Mouse (Mus musculus): ENCODE data around the gene Pdpk1. TPM values are rescaled to one million over a fixed set of nuclear protein-coding genes. Genes with fewer than 3 reads are reported as not detected.
"Not testable (repeated sequence)": the region's sequence is repeated elsewhere in the genome, so short reads cannot be mapped to it uniquely, and the experiment has no call there.

Pdpk1 gene
- polyA plus RNA-seq, 1 experiment from 2014 or later = 42.6 TPM

- no peaks in the 10 kb centered on the region for H3K27me3 ChIP-seq (replicated peaks; ENCODE audit: control insufficient read depth, insufficient read depth, low read length)
- peaks cover 16% of the 10 kb centered on the region for H3K4me1 ChIP-seq (ENCODE audit: control insufficient read depth, insufficient read depth, low read length)
Measured at GRCm38 (mm10) chr17:24140845-24141424, 9.8 kb downstream of the Pdpk1 start.

GRCm38 (mm10) chr17:24139968-24140367 lies 10.8 kb downstream of the Pdpk1 start:
- Histone ChIP-seq H3K36me3 (ENCODE audit: control insufficient read depth, insufficient read depth, low read length) (0 out of 2 replicates have a peak, but pooled peaks cover 2% of the 10 kb centered on the region), H3K4me1 (ENCODE audit: control insufficient read depth, insufficient read depth, low read length) (peaks cover 16% of the 10 kb centered on the region), H3K9ac (ENCODE audit: low read length) (peak overlapping the region; percentile 94; the same call in 1 of the 2 replicates), H3K27me3 (replicated peaks; ENCODE audit: control insufficient read depth, insufficient read depth, low read length) (no peaks in the 10 kb centered on the region), H3K4me3 (ENCODE audit: low read depth, low read length) (peak overlapping the region; percentile 95; the same call in 1 of the 2 replicates), H3K9me3 (replicated peaks; ENCODE audit: control insufficient read depth, low read length) (no peaks in the 10 kb centered on the region), H3K4me2 (ENCODE audit: low read length) (peak overlapping the region; percentile 74), H3K27ac (ENCODE audit: low read depth, low read length) (no peak overlapping the region)
- DNase-seq (ENCODE audit: low spot score) (no peak), ATAC-seq (no peak)
- WGBS = 87% methylated on average over 4 of the region's 4 CpGs

More at GRCm38 (mm10) chr17:24140845-24141424, 9.8 kb downstream of the Pdpk1 start:
- Histone ChIP-seq H3K36me3 (ENCODE audit: control insufficient read depth, insufficient read depth, low read length) (0 out of 2 replicates have a peak, but pooled peaks cover 2% of the 10 kb centered on the region), H3K9me3 (replicated peaks; ENCODE audit: control insufficient read depth, low read length) (no peaks in the 10 kb centered on the region), H3K4me2 (ENCODE audit: low read length) (peak overlapping the region; percentile 74), H3K9ac (ENCODE audit: low read length) (peak overlapping the region; percentile 94), H3K27ac (ENCODE audit: low read depth, low read length) (peak overlapping the region; percentile 74), H3K4me3 (ENCODE audit: low read depth, low read length) (peak overlapping the region; percentile 95)
- WGBS = 3% methylated on average over 18 of the region's 43 CpGs
- peak; percentile 49 for ATAC-seq
- DNase-seq (ENCODE audit: low spot score) = no peak

GRCm38 (mm10) chr17:24139256-24139655 lies 11.5 kb downstream of the Pdpk1 start:
- no peak overlapping the region for H3K27ac ChIP-seq (ENCODE audit: low read depth, low read length)
- 92% methylated on average over 3 of the region's 3 CpGs for WGBS
- H3K9me3 ChIP-seq (replicated peaks; ENCODE audit: control insufficient read depth, low read length) = no peaks in the 10 kb centered on the region
- H3K36me3 ChIP-seq (ENCODE audit: control insufficient read depth, insufficient read depth, low read length) = 0 out of 2 replicates have a peak, but pooled peaks cover 2% of the 10 kb centered on the region
- peaks cover 16% of the 10 kb centered on the region for H3K4me1 ChIP-seq (ENCODE audit: control insufficient read depth, insufficient read depth, low read length)
- no peak overlapping the region for H3K9ac ChIP-seq (ENCODE audit: low read length)
- no peaks in the 10 kb centered on the region for H3K27me3 ChIP-seq (replicated peaks; ENCODE audit: control insufficient read depth, insufficient read depth, low read length)
- no peak overlapping the region for H3K4me3 ChIP-seq (ENCODE audit: low read depth, low read length)
- H3K4me2 ChIP-seq (ENCODE audit: low read length) = no peak overlapping the region
- no peak for DNase-seq (ENCODE audit: low spot score)
- ATAC-seq = no peak

GRCm38 (mm10) chr17:24137226-24137880 lies 13.4 kb downstream of the Pdpk1 start:
- Histone ChIP-seq H3K27ac (ENCODE audit: low read depth, low read length) (no peak overlapping the region), H3K27me3 (replicated peaks; ENCODE audit: control insufficient read depth, insufficient read depth, low read length) (no peaks in the 10 kb centered on the region), H3K9me3 (replicated peaks; ENCODE audit: control insufficient read depth, low read length) (no peaks in the 10 kb centered on the region), H3K36me3 (ENCODE audit: control insufficient read depth, insufficient read depth, low read length) (0 out of 2 replicates have a peak, but pooled peaks cover 2% of the 10 kb centered on the region), H3K9ac (ENCODE audit: low read length) (no peak overlapping the region), H3K4me1 (ENCODE audit: control insufficient read depth, insufficient read depth, low read length) (peaks cover 13% of the 10 kb centered on the region), H3K4me2 (ENCODE audit: low read length) (no peak overlapping the region), H3K4me3 (ENCODE audit: low read depth, low read length) (no peak overlapping the region)
- DNase-seq (ENCODE audit: low spot score) (no peak), ATAC-seq (no peak)
- WGBS = 78% methylated on average over 2 of the region's 2 CpGs

- Histone ChIP-seq H3K4me2 (ENCODE audit: low read length) (no peak overlapping the region), H3K9me3 (replicated peaks; ENCODE audit: control insufficient read depth, low read length) (no peaks in the 10 kb centered on the region), H3K27ac (ENCODE audit: low read depth, low read length) (no peak overlapping the region), H3K4me1 (ENCODE audit: control insufficient read depth, insufficient read depth, low read length) (no peaks in the 10 kb centered on the region), H3K27me3 (replicated peaks; ENCODE audit: control insufficient read depth, insufficient read depth, low read length) (no peaks in the 10 kb centered on the region), H3K36me3 (ENCODE audit: control insufficient read depth, insufficient read depth, low read length) (0 out of 2 replicates have a peak, but pooled peaks cover 2% of the 10 kb centered on the region), H3K4me3 (ENCODE audit: low read depth, low read length) (no peak overlapping the region), H3K9ac (ENCODE audit: low read length) (no peak overlapping the region)
- ATAC-seq = no peak
- DNase-seq (ENCODE audit: low spot score) = no peak
Measured at GRCm38 (mm10) chr17:24134062-24134461, 16.7 kb downstream of the Pdpk1 start.

- H3K27me3 ChIP-seq (replicated peaks; ENCODE audit: control insufficient read depth, insufficient read depth, low read length); H3K4me3 ChIP-seq (ENCODE audit: low read depth, low read length); H3K4me1 ChIP-seq (ENCODE audit: control insufficient read depth, insufficient read depth, low read length); ATAC-seq; H3K27ac ChIP-seq (ENCODE audit: low read depth, low read length); H3K9me3 ChIP-seq (replicated peaks; ENCODE audit: control insufficient read depth, low read length); H3K4me2 ChIP-seq (ENCODE audit: low read length); H3K9ac ChIP-seq (ENCODE audit: low read length); H3K36me3 ChIP-seq (ENCODE audit: control insufficient read depth, insufficient read depth, low read length); DNase-seq (ENCODE audit: low spot score): not testable (repeated sequence)
- 85% methylated on average over 4 of the region's 4 CpGs for WGBS
Measured at GRCm38 (mm10) chr17:24132919-24133318, 17.8 kb downstream of the Pdpk1 start.

GRCm38 (mm10) chr17:24131570-24131969 lies 19.2 kb downstream of the Pdpk1 start:
- no peaks in the 10 kb centered on the region for H3K36me3 ChIP-seq (ENCODE audit: control insufficient read depth, insufficient read depth, low read length)
- H3K9me3 ChIP-seq (replicated peaks; ENCODE audit: control insufficient read depth, low read length) = no peaks in the 10 kb centered on the region
- H3K4me3 ChIP-seq (ENCODE audit: low read depth, low read length) = no peak overlapping the region
- no peak overlapping the region for H3K9ac ChIP-seq (ENCODE audit: low read length)
- DNase-seq (ENCODE audit: low spot score) = no peak
- H3K27me3 ChIP-seq (replicated peaks; ENCODE audit: control insufficient read depth, insufficient read depth, low read length) = no peaks in the 10 kb centered on the region
- WGBS = 86% methylated on average over 3 of the region's 3 CpGs
- ATAC-seq = no peak
- H3K4me2 ChIP-seq (ENCODE audit: low read length) = no peak overlapping the region
- no peak overlapping the region for H3K27ac ChIP-seq (ENCODE audit: low read depth, low read length)
- no peaks in the 10 kb centered on the region for H3K4me1 ChIP-seq (ENCODE audit: control insufficient read depth, insufficient read depth, low read length)

GRCm38 (mm10) chr17:24129246-24129645 lies 21.5 kb downstream of the Pdpk1 start:
- H3K4me1 ChIP-seq (ENCODE audit: control insufficient read depth, insufficient read depth, low read length); H3K27me3 ChIP-seq (replicated peaks; ENCODE audit: control insufficient read depth, insufficient read depth, low read length); H3K36me3 ChIP-seq (ENCODE audit: control insufficient read depth, insufficient read depth, low read length); DNase-seq (ENCODE audit: low spot score); H3K9ac ChIP-seq (ENCODE audit: low read length); ATAC-seq; H3K9me3 ChIP-seq (replicated peaks; ENCODE audit: control insufficient read depth, low read length); H3K4me3 ChIP-seq (ENCODE audit: low read depth, low read length); H3K27ac ChIP-seq (ENCODE audit: low read depth, low read length); H3K4me2 ChIP-seq (ENCODE audit: low read length): not testable (repeated sequence)
- 91% methylated on average over 4 of the region's 4 CpGs for WGBS

GRCm38 (mm10) chr17:24127592-24127991 lies 23.1 kb downstream of the Pdpk1 start:
- H3K4me1 ChIP-seq (ENCODE audit: control insufficient read depth, insufficient read depth, low read length) = no peaks in the 10 kb centered on the region
- WGBS = 84% methylated on average over 1 of the region's 1 CpGs
- no peak overlapping the region for H3K4me2 ChIP-seq (ENCODE audit: low read length)
- ATAC-seq = no peak
- H3K9ac ChIP-seq (ENCODE audit: low read length) = no peak overlapping the region
- no peak for DNase-seq (ENCODE audit: low spot score)
- no peak overlapping the region for H3K4me3 ChIP-seq (ENCODE audit: low read depth, low read length)
- H3K27ac ChIP-seq (ENCODE audit: low read depth, low read length) = no peak overlapping the region
- H3K27me3 ChIP-seq (replicated peaks; ENCODE audit: control insufficient read depth, insufficient read depth, low read length) = no peaks in the 10 kb centered on the region
- no peaks in the 10 kb centered on the region for H3K9me3 ChIP-seq (replicated peaks; ENCODE audit: control insufficient read depth, low read length)
- no peaks in the 10 kb centered on the region for H3K36me3 ChIP-seq (ENCODE audit: control insufficient read depth, insufficient read depth, low read length)

All from forebrain, embryonic 14.5 days (tissue).